Mouse (Mus musculus): ENCODE measurements around the gene Bglap2.

The Bglap2 gene

GRCm38 (mm10) chr3:88339006-88339405 lies 39.5 kb downstream of the Bglap2 start:
- DNase-seq (ENCODE audit: low spot score) = no peak

GRCm38 (mm10) chr3:88338316-88338715 lies 40.2 kb downstream of the Bglap2 start:
- no peak for DNase-seq (ENCODE audit: low spot score)

GRCm38 (mm10) chr3:88337367-88338020 lies 41.0 kb downstream of the Bglap2 start:
- DNase-seq (ENCODE audit: low spot score) = peak; percentile 69

- DNase-seq (ENCODE audit: low spot score) = peak; percentile 96
Observed at GRCm38 (mm10) chr3:88336058-88337013, 42.2 kb downstream of the Bglap2 start, which contains the start of the genes Tmem79 and Smg5. Tmem79 (minus strand) TSS chr3:88336148. Smg5 (plus strand) TSS chr3:88336260.

DNA sequence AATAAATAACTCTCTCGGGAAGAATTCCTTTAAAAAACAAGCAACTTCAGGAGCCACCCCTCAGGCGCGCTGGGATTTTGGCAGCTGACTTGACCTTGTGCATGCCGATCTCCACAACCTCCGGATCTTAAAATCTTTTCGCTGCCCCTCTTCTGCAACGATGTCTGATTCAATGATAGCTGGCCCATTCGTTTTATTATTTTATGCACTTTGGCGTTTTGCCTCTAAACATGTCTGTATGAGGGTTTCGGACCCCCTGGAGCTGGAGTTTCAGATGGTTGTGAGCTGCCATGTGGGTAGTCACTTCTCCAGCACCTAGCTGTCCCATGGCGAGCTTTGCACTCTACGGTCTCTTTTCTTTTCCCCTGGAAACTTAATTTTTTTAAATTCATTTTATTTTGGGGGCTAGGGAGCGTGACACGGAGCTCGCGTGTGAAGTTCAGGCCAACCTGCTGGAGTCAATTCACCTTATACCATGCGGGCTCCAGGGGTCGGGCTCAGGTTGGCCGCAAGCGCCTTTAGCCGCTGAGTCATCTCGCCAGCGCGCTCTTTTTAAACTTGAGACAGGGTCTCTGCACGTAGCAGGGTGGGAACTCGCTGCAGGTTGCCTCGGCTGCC lies 43.0 kb downstream of the Bglap2 start:
- peak; percentile 56 for DNase-seq (ENCODE audit: low spot score)

DNA sequence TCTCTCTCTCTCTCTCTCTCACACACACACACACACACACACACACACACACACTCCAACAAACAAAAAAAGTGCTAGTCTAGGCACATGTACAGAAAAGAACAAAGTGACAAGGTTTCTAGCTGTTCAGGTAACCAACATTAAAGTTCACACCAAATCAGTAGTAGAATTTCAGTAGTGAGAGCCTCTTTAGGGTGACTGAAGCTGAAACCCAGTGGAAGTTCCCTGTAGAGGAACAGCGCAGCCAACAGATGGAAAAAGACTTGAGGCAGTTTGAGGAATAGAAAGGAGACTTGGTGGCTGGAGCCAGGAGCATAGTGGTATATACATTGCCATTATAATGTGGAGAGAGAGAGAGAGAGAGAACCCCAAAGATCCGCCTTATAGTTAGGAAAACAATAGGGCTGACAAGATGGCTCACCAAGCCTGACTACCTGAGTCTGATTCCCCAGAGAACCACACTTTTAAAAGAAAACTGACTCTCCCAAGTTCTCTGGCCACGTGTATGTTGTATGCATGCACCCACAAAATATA lies 43.5 kb downstream of the Bglap2 start:
- DNase-seq (ENCODE audit: low spot score) = peak; percentile 28

GRCm38 (mm10) chr3:88334029-88334658 lies 44.4 kb downstream of the Bglap2 start:
- no peak for DNase-seq (ENCODE audit: low spot score)

GRCm38 (mm10) chr3:88331282-88331681 lies 47.2 kb downstream of the Bglap2 start:
- peak; percentile 60 for DNase-seq (ENCODE audit: low spot score)

GRCm38 (mm10) chr3:88328956-88329355 lies 49.5 kb downstream of the Bglap2 start:
- no peak for DNase-seq (ENCODE audit: low spot score)

All from adipocyte (in vitro differentiated cells).